Mouse (Mus musculus): Measurements from ENCODE around the gene Dirc2. TPM values are rescaled to one million over a fixed set of nuclear protein-coding genes. Genes with fewer than 3 reads are reported as not detected.

The Dirc2 gene
- polyA plus RNA-seq, 1 experiment from 2014 or later, result 16.0 TPM

DNA sequence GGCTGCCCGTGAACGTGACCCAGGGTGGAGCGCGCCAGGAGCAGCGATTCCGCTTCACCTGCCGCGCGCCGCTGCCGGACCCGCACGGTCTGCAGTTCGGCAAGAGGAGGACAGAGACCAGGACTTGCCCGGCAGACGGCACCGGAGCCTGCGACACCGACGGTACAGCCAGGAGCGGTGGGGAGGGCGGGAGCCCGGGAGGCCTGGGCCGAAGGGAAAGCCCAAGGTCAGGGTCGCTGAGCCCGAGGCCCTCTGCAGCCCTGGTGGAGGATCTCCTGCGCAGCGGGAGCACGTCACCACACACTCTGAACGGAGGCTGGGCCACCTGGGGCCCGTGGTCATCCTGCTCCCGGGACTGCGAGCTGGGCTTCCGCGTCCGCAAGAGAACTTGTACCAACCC is 108.9 kb downstream of the Dirc2 start:
- WGBS, result 5% methylated on average over 36 of the region's 36 CpGs
- no peak for ATAC-seq (ENCODE audit: insufficient read depth)
- Histone ChIP-seq H3K27ac (ENCODE audit: low read depth) (no peak overlapping the region), H3K36me3 (ENCODE audit: insufficient read depth) (no peaks in the 10 kb centered on the region), H3K4me3 (ENCODE audit: low read depth, low read length) (peak overlapping the region; percentile 35), H3K9ac (peak overlapping the region; percentile 23; the same call in 1 of the 2 replicates), H3K27me3 (ENCODE audit: insufficient read depth, low read length) (peaks cover 34% of the 10 kb centered on the region), H3K4me2 (peak overlapping the region; percentile 65), H3K4me1 (ENCODE audit: insufficient read depth) (no peaks in the 10 kb centered on the region), H3K9me3 (ENCODE audit: low read depth, low read length) (no peaks in the 10 kb centered on the region)
- TF ChIP-seq CTCF (IDR thresholded peaks at IDR 0.05; ENCODE audit: low read depth), result no peak
- no peak for DNase-seq

DNA sequence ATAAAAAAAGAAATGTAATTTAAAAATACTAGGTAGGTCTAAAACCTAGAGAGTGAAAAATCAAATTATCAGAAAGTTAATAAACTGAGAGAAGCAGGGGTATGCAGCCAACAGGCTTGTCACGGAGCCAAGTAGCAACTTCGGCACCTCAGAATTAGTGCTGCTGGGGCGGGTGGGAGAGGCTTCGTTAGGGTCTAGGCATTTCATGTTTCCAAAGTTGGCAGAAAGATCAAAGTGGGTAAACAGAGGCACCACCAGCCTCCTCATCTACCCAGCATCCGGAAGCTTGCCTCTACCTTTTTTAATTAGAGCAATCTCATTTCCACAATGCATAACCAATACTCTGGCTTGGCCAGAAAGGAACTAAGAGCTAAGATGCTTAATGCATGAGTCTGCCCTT is 115.2 kb downstream of the Dirc2 start:
- no peak overlapping the region for H3K4me2 ChIP-seq
- no peak for TF ChIP-seq CTCF (IDR thresholded peaks at IDR 0.05; ENCODE audit: low read depth)
- H3K36me3 ChIP-seq (ENCODE audit: insufficient read depth), result no peaks in the 10 kb centered on the region
- 78% methylated on average over 5 of the region's 5 CpGs for WGBS
- no peaks in the 10 kb centered on the region for H3K9me3 ChIP-seq (ENCODE audit: low read depth, low read length)
- H3K4me3 ChIP-seq (ENCODE audit: low read depth, low read length), result no peak overlapping the region
- DNase-seq (no peak), ATAC-seq (ENCODE audit: insufficient read depth) (no peak)
- no peaks in the 10 kb centered on the region for H3K4me1 ChIP-seq (ENCODE audit: insufficient read depth)
- H3K27ac ChIP-seq (ENCODE audit: low read depth), result no peak overlapping the region
- no peak overlapping the region for H3K9ac ChIP-seq
- peaks cover 11% of the 10 kb centered on the region for H3K27me3 ChIP-seq (ENCODE audit: insufficient read depth, low read length)

DNA sequence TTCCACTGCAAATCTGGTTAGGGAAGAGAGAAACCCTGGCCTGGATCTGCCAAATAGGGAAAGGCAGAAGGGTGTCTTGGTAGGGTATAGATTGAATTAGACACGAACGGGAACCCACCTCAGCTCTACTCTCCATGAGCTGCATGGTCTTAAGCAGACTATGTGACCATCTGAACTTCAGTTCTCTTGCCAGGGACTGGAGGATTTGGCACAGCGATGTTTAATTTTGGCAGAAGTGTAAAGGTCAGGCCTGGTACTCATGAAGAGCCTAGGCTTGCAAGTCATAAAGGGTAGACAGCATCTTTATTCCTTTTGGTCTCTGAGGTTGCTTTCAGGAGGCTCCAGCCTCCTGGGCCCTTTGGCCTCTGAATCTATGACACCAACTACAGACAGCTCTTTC is 116.5 kb downstream of the Dirc2 start:
- H3K4me1 ChIP-seq (ENCODE audit: insufficient read depth), result no peaks in the 10 kb centered on the region
- ATAC-seq (ENCODE audit: insufficient read depth) (no peak), DNase-seq (no peak)
- 82% methylated on average over 3 of the region's 3 CpGs for WGBS
- no peaks in the 10 kb centered on the region for H3K27me3 ChIP-seq (ENCODE audit: insufficient read depth, low read length)
- no peaks in the 10 kb centered on the region for H3K36me3 ChIP-seq (ENCODE audit: insufficient read depth)
- no peaks in the 10 kb centered on the region for H3K9me3 ChIP-seq (ENCODE audit: low read depth, low read length)
- H3K9ac ChIP-seq, result no peak overlapping the region
- no peak overlapping the region for H3K4me2 ChIP-seq
- no peak for TF ChIP-seq CTCF (IDR thresholded peaks at IDR 0.05; ENCODE audit: low read depth)
- H3K4me3 ChIP-seq (ENCODE audit: low read depth, low read length), result no peak overlapping the region
- no peak overlapping the region for H3K27ac ChIP-seq (ENCODE audit: low read depth)

DNA sequence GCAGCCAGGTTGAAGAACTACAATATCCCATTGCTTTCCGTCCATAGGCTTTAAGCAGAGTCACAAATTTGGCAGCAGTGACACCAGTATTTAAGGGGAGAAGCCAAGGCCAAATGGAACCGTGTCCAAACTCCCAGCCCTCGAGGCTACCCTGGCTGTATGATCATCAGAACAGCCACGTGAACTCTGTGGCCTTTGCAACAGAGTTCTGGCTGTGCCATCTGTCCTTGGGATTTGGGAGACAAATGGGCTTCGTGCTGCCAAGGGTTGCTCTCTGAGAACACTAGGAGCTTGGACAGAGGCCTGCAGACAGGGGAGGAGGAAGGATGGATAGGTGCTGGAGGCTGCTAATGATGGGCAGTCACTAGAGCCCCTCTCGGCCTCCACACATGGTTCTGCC is 117.0 kb downstream of the Dirc2 start:
- ATAC-seq (ENCODE audit: insufficient read depth) (no peak), DNase-seq (no peak)
- H3K36me3 ChIP-seq (ENCODE audit: insufficient read depth), result no peaks in the 10 kb centered on the region
- no peaks in the 10 kb centered on the region for H3K27me3 ChIP-seq (ENCODE audit: insufficient read depth, low read length)
- 52% methylated on average over 6 of the region's 6 CpGs for WGBS
- H3K4me3 ChIP-seq (ENCODE audit: low read depth, low read length), result no peak overlapping the region
- H3K4me2 ChIP-seq, result no peak overlapping the region
- no peaks in the 10 kb centered on the region for H3K4me1 ChIP-seq (ENCODE audit: insufficient read depth)
- H3K9ac ChIP-seq, result no peak overlapping the region
- no peak for TF ChIP-seq CTCF (IDR thresholded peaks at IDR 0.05; ENCODE audit: low read depth)
- no peaks in the 10 kb centered on the region for H3K9me3 ChIP-seq (ENCODE audit: low read depth, low read length)
- no peak overlapping the region for H3K27ac ChIP-seq (ENCODE audit: low read depth)

DNA sequence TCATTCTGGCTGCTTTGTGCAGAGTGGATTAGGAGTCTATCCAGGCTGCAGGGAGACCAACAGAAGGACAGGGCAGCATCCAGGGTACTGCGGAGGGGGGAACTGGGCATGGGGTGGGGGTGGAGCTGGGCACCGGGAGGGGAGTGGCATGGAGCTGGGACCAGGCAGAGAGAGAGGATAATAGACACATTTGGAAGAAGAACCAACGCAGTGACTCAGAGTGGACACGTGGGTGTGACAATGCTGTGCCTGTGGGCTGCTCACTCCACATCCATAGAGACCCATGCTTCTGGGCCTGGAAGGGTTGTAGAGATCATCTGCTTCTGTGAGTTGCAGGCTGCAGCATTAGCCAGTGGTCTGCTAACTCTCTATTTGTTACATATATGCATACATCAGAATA is 120.3 kb downstream of the Dirc2 start:
- TF ChIP-seq CTCF (IDR thresholded peaks at IDR 0.05; ENCODE audit: low read depth), result no peak
- DNase-seq, result no peak
- no peak overlapping the region for H3K9ac ChIP-seq

More for the DNA sequence above, 120.3 kb downstream of the Dirc2 start:
- Histone ChIP-seq H3K36me3 (ENCODE audit: insufficient read depth) (no peaks in the 10 kb centered on the region), H3K4me1 (ENCODE audit: insufficient read depth) (no peaks in the 10 kb centered on the region), H3K27me3 (ENCODE audit: insufficient read depth, low read length) (no peaks in the 10 kb centered on the region), H3K9me3 (ENCODE audit: low read depth, low read length) (no peaks in the 10 kb centered on the region), H3K4me2 (no peak overlapping the region), H3K27ac (ENCODE audit: low read depth) (no peak overlapping the region), H3K4me3 (ENCODE audit: low read depth, low read length) (no peak overlapping the region)
- 81% methylated on average over 4 of the region's 4 CpGs for WGBS
- no peak for ATAC-seq (ENCODE audit: insufficient read depth)

Other genes with a start within 250 kb of the Dirc2 start
- 2.7 and 3.3 TPM in 2 replicates for gene Sema5b, start 228.2 kb downstream of the Dirc2 start, polyA plus RNA-seq (2014; fragmentation: Nextera tagmentation; extraction: Ambion mirVana)
- gene Hspbap1, start 1.0 kb upstream of the Dirc2 start, polyA plus RNA-seq (2014; fragmentation: Nextera tagmentation; extraction: Ambion mirVana), result 16.0 and 16.4 TPM in 2 replicates
- 0.58 and 0.74 TPM in 2 replicates for gene Parp14, start 102.2 kb upstream of the Dirc2 start, polyA plus RNA-seq (2014; fragmentation: Nextera tagmentation; extraction: Ambion mirVana)
- gene Parp9, start 169.1 kb upstream of the Dirc2 start, polyA plus RNA-seq (2014; fragmentation: Nextera tagmentation; extraction: Ambion mirVana), result 4.7 and 5.2 TPM in 2 replicates
- 4.9 and 5.6 TPM in 2 replicates for gene Dtx3l, start 169.8 kb upstream of the Dirc2 start, polyA plus RNA-seq (2014; fragmentation: Nextera tagmentation; extraction: Ambion mirVana)
- gene Kpna1, start 209.4 kb upstream of the Dirc2 start, polyA plus RNA-seq (2014; fragmentation: Nextera tagmentation; extraction: Ambion mirVana), result 39.1 and 40.4 TPM in 2 replicates

Data from lung, embryonic 14.5 days (tissue).